Mouse (Mus musculus): ENCODE results near the gene Ank3.

- no peak for TF ChIP-seq CTCF (IDR thresholded peaks at IDR 0.05; ENCODE audit: extremely low read depth, insufficient read length, insufficient replicate concordance, low read depth, low read length)
- TF ChIP-seq POLR2A (IDR thresholded peaks at IDR 0.05; ENCODE audit: low read depth, low read length): no peak
Observed at GRCm38 (mm10) chr10:69728876-69729275, 330.3 kb downstream of the Ank3 start.
